In genomic region chr11:109014806-109015205, GRCm38 (mm10) we compare ENCODE assay signal across 19 mouse cellular contexts.
DNase-seq lines count a peak whose midpoint lies in the region; ATAC-seq and TF ChIP-seq lines count a peak whose summit lies in the region.
"Had no signal": no experiment of that assay in that cellular context is flagged by ENCODE, and none has a peak within 500 bp of the region (broad histone marks: within the 10 kb centered on the region; RNA-seq: fewer than 3 reads in every experiment).

No protein-coding gene starts in this region.

- no peak for TF ChIP-seq CTCF in lung, embryonic 14.5 days (IDR thresholded peaks at IDR 0.05; ENCODE audit: low read depth)

- H3K9me3 ChIP-seq in lung, embryonic 14.5 days (ENCODE audit: low read depth, low read length), result no peaks in the 10 kb centered on the region
- H3K9me3 ChIP-seq: embryonic facial prominence, embryonic 15.5 days; hindbrain, embryonic 12.5 days; liver, embryonic 13.5 days had no signal

- H3K4me3 ChIP-seq in lung, embryonic 14.5 days (ENCODE audit: low read depth, low read length), result no peak overlapping the region
- H3K4me3 ChIP-seq: embryonic facial prominence, embryonic 15.5 days; hindbrain, embryonic 12.5 days; liver, embryonic 13.5 days had no signal

- H3K27me3 ChIP-seq in lung, embryonic 14.5 days (ENCODE audit: insufficient read depth, low read length), result no peaks in the 10 kb centered on the region
- H3K27me3 ChIP-seq: embryonic facial prominence, embryonic 15.5 days; hindbrain, embryonic 12.5 days; liver, embryonic 13.5 days had no signal

- ATAC-seq in lung, embryonic 14.5 days (ENCODE audit: insufficient read depth), result no peak
- ATAC-seq: activated CD4-positive, CD25-positive, alpha-beta regulatory T cell, adult 4 months; CD4-positive, CD25-positive, alpha-beta regulatory T cell, adult 4 months; forebrain, postnatal 0 days had no signal

- peak; percentile 50 for DNase-seq in adrenal gland, adult 2 months
- no peak for DNase-seq in adrenal gland, postnatal 4 days (ENCODE audit: low spot score in 2 of 2)
- DNase-seq in lung, embryonic 14.5 days, result peak; percentile 43
- no peak for DNase-seq in lung, postnatal 25 days (ENCODE audit: low spot score)
- DNase-seq in heart, postnatal 25 days (ENCODE audit: low spot score), result peak; percentile 54
- peak; percentile 69 for DNase-seq in skeletal muscle tissue, adult 2 months (ENCODE audit: low read depth, low spot score)
- DNase-seq in right cerebral cortex, postnatal 10 days (ENCODE audit: low spot score in 2 of 2), result no peak
- no peak for DNase-seq in kidney, adult 18-20 months
- DNase-seq: cerebellum, adult 18-20 months; cerebellum, postnatal 25 days; forebrain, postnatal 0 days; kidney, adult 8-10 months; kidney, postnatal 36 days; liver, embryonic 13.5 days; thymus, postnatal 36 days had no signal

- WGBS in lung, embryonic 14.5 days, result 29% methylated on average over 7 of the region's 7 CpGs

- H3K36me3 ChIP-seq in lung, embryonic 14.5 days (ENCODE audit: insufficient read depth), result no peaks in the 10 kb centered on the region
- H3K36me3 ChIP-seq: embryonic facial prominence, embryonic 15.5 days; hindbrain, embryonic 12.5 days; liver, embryonic 13.5 days had no signal

- intact Hi-C loops in heart, postnatal 25 days (cut with DNase I), result no loop called here

- no peak overlapping the region for H3K9ac ChIP-seq in lung, embryonic 14.5 days
- H3K9ac ChIP-seq: embryonic facial prominence, embryonic 15.5 days; forebrain, postnatal 0 days; hindbrain, embryonic 12.5 days; liver, embryonic 13.5 days had no signal

- no peaks in the 10 kb centered on the region for H3K4me1 ChIP-seq in lung, embryonic 14.5 days (ENCODE audit: insufficient read depth)
- H3K4me1 ChIP-seq: embryonic facial prominence, embryonic 15.5 days; hindbrain, embryonic 12.5 days; liver, embryonic 13.5 days had no signal

- H3K27ac ChIP-seq in lung, embryonic 14.5 days (ENCODE audit: low read depth), result no peak overlapping the region
- H3K27ac ChIP-seq: embryonic facial prominence, embryonic 15.5 days; hindbrain, embryonic 12.5 days; liver, embryonic 13.5 days had no signal

- no peak overlapping the region for H3K4me2 ChIP-seq in lung, embryonic 14.5 days
- H3K4me2 ChIP-seq: embryonic facial prominence, embryonic 15.5 days; hindbrain, embryonic 12.5 days; liver, embryonic 13.5 days had no signal

Comparison
In these comparisons a context has a peak if more than half of its experiments do, and no peak if none do; other contexts are left out.
1. DNase-seq: peak in adrenal gland, adult 2 months (single experiment), lung, embryonic 14.5 days (single experiment), heart, postnatal 25 days (single experiment) and skeletal muscle tissue, adult 2 months (single experiment); none in adrenal gland, postnatal 4 days (0 of 2), lung, postnatal 25 days (single experiment), right cerebral cortex, postnatal 10 days (0 of 2) and kidney, adult 18-20 months (single experiment).